ENCODE assay signal across 23 mouse cellular contexts in genomic region chr1:128821991-128822390, GRCm38 (mm10).
DNase-seq lines count a peak whose midpoint lies in the region; ATAC-seq and TF ChIP-seq lines count a peak whose summit lies in the region.
"Had no signal": no experiment of that assay in that cellular context is flagged by ENCODE, and none has a peak within 500 bp of the region (broad histone marks: within the 10 kb centered on the region; RNA-seq: fewer than 3 reads in every experiment).

No protein-coding gene starts in this region.

- WGBS in forebrain, embryonic 11.5 days, result 70% methylated on average over 6 of the region's 6 CpGs
- 66% methylated on average over 6 of the region's 6 CpGs for WGBS in forebrain, postnatal 0 days
- 11% methylated on average over 6 of the region's 6 CpGs for WGBS in kidney, embryonic 15.5 days
- 38% methylated on average over 6 of the region's 6 CpGs for WGBS in lung, embryonic 15.5 days
- WGBS in neural tube, embryonic 13.5 days, result 21% methylated on average over 6 of the region's 6 CpGs
- 30% methylated on average over 6 of the region's 6 CpGs for WGBS in neural tube, embryonic 15.5 days

- H3K9ac ChIP-seq in forebrain, embryonic 11.5 days (ENCODE audit: low read length), result no peak overlapping the region
- no peak overlapping the region for H3K9ac ChIP-seq in forebrain, postnatal 0 days
- H3K9ac ChIP-seq in kidney, embryonic 15.5 days, result no peak overlapping the region
- no peak overlapping the region for H3K9ac ChIP-seq in lung, embryonic 15.5 days
- no peak overlapping the region for H3K9ac ChIP-seq in neural tube, embryonic 13.5 days
- no peak overlapping the region for H3K9ac ChIP-seq in neural tube, embryonic 15.5 days (replicated peaks)
- H3K9ac ChIP-seq: embryonic facial prominence, embryonic 15.5 days; forebrain, embryonic 12.5 days; heart, embryonic 13.5 days; hindbrain, embryonic 13.5 days had no signal

- no peaks in the 10 kb centered on the region for H3K9me3 ChIP-seq in forebrain, embryonic 11.5 days (ENCODE audit: control insufficient read depth, low read length)
- no peaks in the 10 kb centered on the region for H3K9me3 ChIP-seq in forebrain, postnatal 0 days (ENCODE audit: low read length)
- 0 out of 2 replicates have a peak, but pooled peaks cover 5% of the 10 kb centered on the region for H3K9me3 ChIP-seq in kidney, embryonic 15.5 days (replicated peaks)
- H3K9me3 ChIP-seq in lung, embryonic 15.5 days, result no peaks in the 10 kb centered on the region
- H3K9me3 ChIP-seq in neural tube, embryonic 13.5 days, result 0 out of 2 replicates have a peak, but pooled peaks cover 4% of the 10 kb centered on the region
- no peaks in the 10 kb centered on the region for H3K9me3 ChIP-seq in neural tube, embryonic 15.5 days (replicated peaks)
- H3K9me3 ChIP-seq: embryonic facial prominence, embryonic 15.5 days; hindbrain, embryonic 13.5 days had no signal

- no peak for ATAC-seq in forebrain, embryonic 11.5 days (replicated peaks; ENCODE audit: low FRiP score)
- ATAC-seq in forebrain, postnatal 0 days, result no peak
- peak; percentile 84 for ATAC-seq in kidney, embryonic 15.5 days (replicated peaks; ENCODE audit: low FRiP score)
- ATAC-seq in lung, embryonic 15.5 days (ENCODE audit: borderline replicate concordance, extremely low read depth, low FRiP score, low TSS enrichment), result peak; percentile 55; the same call in 1 of the 2 replicates
- no peak for ATAC-seq in neural tube, embryonic 13.5 days (ENCODE audit: low read depth)
- no peak for ATAC-seq in neural tube, embryonic 15.5 days (ENCODE audit: low FRiP score)
- ATAC-seq: activated CD4-positive, CD25-positive, alpha-beta regulatory T cell, adult 4 months; Patski had no signal

- H3K27me3 ChIP-seq in forebrain, embryonic 11.5 days (ENCODE audit: control insufficient read depth, insufficient read depth, low read length), result no peaks in the 10 kb centered on the region
- no peaks in the 10 kb centered on the region for H3K27me3 ChIP-seq in forebrain, postnatal 0 days (ENCODE audit: insufficient read depth, low read length)
- H3K27me3 ChIP-seq in kidney, embryonic 15.5 days, result no peaks in the 10 kb centered on the region
- H3K27me3 ChIP-seq in lung, embryonic 15.5 days, result no peaks in the 10 kb centered on the region
- H3K27me3 ChIP-seq in neural tube, embryonic 13.5 days, result no peaks in the 10 kb centered on the region
- no peaks in the 10 kb centered on the region for H3K27me3 ChIP-seq in neural tube, embryonic 15.5 days (replicated peaks)
- H3K27me3 ChIP-seq: CH12.LX; embryonic facial prominence, embryonic 15.5 days; hindbrain, embryonic 13.5 days had no signal

- H3K4me2 ChIP-seq in forebrain, embryonic 11.5 days (ENCODE audit: low read depth, low read length, severe bottlenecking), result no peak overlapping the region
- H3K4me2 ChIP-seq in forebrain, postnatal 0 days (ENCODE audit: low read depth), result no peak overlapping the region
- no peak overlapping the region for H3K4me2 ChIP-seq in kidney, embryonic 15.5 days
- H3K4me2 ChIP-seq in lung, embryonic 15.5 days, result no peak overlapping the region
- H3K4me2 ChIP-seq in neural tube, embryonic 13.5 days, result no peak overlapping the region
- no peak overlapping the region for H3K4me2 ChIP-seq in neural tube, embryonic 15.5 days
- H3K4me2 ChIP-seq: embryonic facial prominence, embryonic 15.5 days; forebrain, embryonic 12.5 days; heart, embryonic 13.5 days; hindbrain, embryonic 13.5 days had no signal

- H3K36me3 ChIP-seq in forebrain, embryonic 11.5 days (ENCODE audit: control insufficient read depth, insufficient read depth, low read length), result no peaks in the 10 kb centered on the region
- H3K36me3 ChIP-seq in forebrain, postnatal 0 days (ENCODE audit: insufficient read depth), result no peaks in the 10 kb centered on the region
- H3K36me3 ChIP-seq in kidney, embryonic 15.5 days, result no peaks in the 10 kb centered on the region
- H3K36me3 ChIP-seq in lung, embryonic 15.5 days, result no peaks in the 10 kb centered on the region
- H3K36me3 ChIP-seq in neural tube, embryonic 13.5 days, result no peaks in the 10 kb centered on the region
- no peaks in the 10 kb centered on the region for H3K36me3 ChIP-seq in neural tube, embryonic 15.5 days
- H3K36me3 ChIP-seq: embryonic facial prominence, embryonic 15.5 days; forebrain, embryonic 12.5 days; heart, embryonic 13.5 days; hindbrain, embryonic 13.5 days had no signal

- peak; percentile 16 for DNase-seq in forebrain, embryonic 11.5 days (ENCODE audit: low spot score)
- DNase-seq in forebrain, postnatal 0 days, result no peak
- DNase-seq in kidney, adult 8-10 months, result no peak
- no peak for DNase-seq in lung, adult 18-20 months
- DNase-seq: adrenal gland, postnatal 14 days; cerebellum, adult 11-12 months; cerebellum, adult 9-10 months; cerebellum, postnatal 25 days; gastrocnemius, adult 2 months; gastrocnemius, postnatal 25 days; heart, postnatal 4 days had no signal

- no peak overlapping the region for H3K4me3 ChIP-seq in forebrain, embryonic 11.5 days (ENCODE audit: low read depth, low read length)
- H3K4me3 ChIP-seq in forebrain, postnatal 0 days (ENCODE audit: low read depth, low read length), result no peak overlapping the region
- no peak overlapping the region for H3K4me3 ChIP-seq in kidney, embryonic 15.5 days (replicated peaks)
- no peak overlapping the region for H3K4me3 ChIP-seq in lung, embryonic 15.5 days
- no peak overlapping the region for H3K4me3 ChIP-seq in neural tube, embryonic 13.5 days
- no peak overlapping the region for H3K4me3 ChIP-seq in neural tube, embryonic 15.5 days (replicated peaks)
- H3K4me3 ChIP-seq: embryonic facial prominence, embryonic 15.5 days; erythroblast, embryonic 14.5 days; forebrain, embryonic 12.5 days; gastrocnemius, adult 2 months; heart, embryonic 13.5 days; hindbrain, embryonic 13.5 days had no signal

- no peaks in the 10 kb centered on the region for H3K4me1 ChIP-seq in forebrain, embryonic 11.5 days (replicated peaks; ENCODE audit: control insufficient read depth, insufficient read depth, low read length)
- H3K4me1 ChIP-seq in forebrain, postnatal 0 days (ENCODE audit: insufficient read depth), result no peaks in the 10 kb centered on the region
- H3K4me1 ChIP-seq in kidney, embryonic 15.5 days, result peaks cover 11% of the 10 kb centered on the region; the same call in 1 of the 2 replicates
- peaks cover 6% of the 10 kb centered on the region; the same call in 1 of the 2 replicates for H3K4me1 ChIP-seq in lung, embryonic 15.5 days
- peaks cover 14% of the 10 kb centered on the region for H3K4me1 ChIP-seq in neural tube, embryonic 13.5 days (replicated peaks)
- H3K4me1 ChIP-seq in neural tube, embryonic 15.5 days, result 0 out of 2 replicates have a peak, but pooled peaks cover 7% of the 10 kb centered on the region

- H3K27ac ChIP-seq in forebrain, embryonic 11.5 days (ENCODE audit: low read depth, low read length), result no peak overlapping the region
- H3K27ac ChIP-seq in forebrain, postnatal 0 days (ENCODE audit: low read depth, low read length), result no peak overlapping the region
- no peak overlapping the region for H3K27ac ChIP-seq in kidney, embryonic 15.5 days
- H3K27ac ChIP-seq in lung, embryonic 15.5 days, result no peak overlapping the region
- peak overlapping the region; percentile 49; the same call in 1 of the 2 replicates for H3K27ac ChIP-seq in neural tube, embryonic 13.5 days (replicated peaks)
- H3K27ac ChIP-seq in neural tube, embryonic 15.5 days (replicated peaks), result no peak overlapping the region
- H3K27ac ChIP-seq: embryonic facial prominence, embryonic 15.5 days; forebrain, embryonic 12.5 days; gastrocnemius, adult 2 months; heart, embryonic 13.5 days; hindbrain, embryonic 13.5 days had no signal

- no peak for TF ChIP-seq CTCF in forebrain, postnatal 0 days (IDR thresholded peaks at IDR 0.05; ENCODE audit: low read depth)

Comparison
In these comparisons a context has a peak if more than half of its experiments do, and no peak if none do; other contexts are left out.
1. ATAC-seq: peak in kidney, embryonic 15.5 days (single experiment) and lung, embryonic 15.5 days (single experiment); none in forebrain, embryonic 11.5 days (single experiment), forebrain, postnatal 0 days (single experiment), neural tube, embryonic 13.5 days (single experiment) and neural tube, embryonic 15.5 days (single experiment).